Mouse (Mus musculus) cerebellum, adult 2 months (tissue): ENCODE data around the gene Sec61a1.

Experiments used
- CTCF ChIP-seq: fragments of 200-500 bp; IDR thresholded peaks from 2 replicates; pipeline ENCODE4 v1.5.1; 2011; ENCODE audit warnings: low read depth, mild to moderate bottlenecking, control low read depth, low read length, moderate library complexity, borderline replicate concordance; ENCODE audit not compliant: insufficient read depth
- POLR2A ChIP-seq: fragments of 200-500 bp; IDR thresholded peaks from 2 replicates; pipeline ENCODE4 v1.6.1; 2011; ENCODE audit warnings: low read length, control low read depth, borderline replicate concordance; ENCODE audit not compliant: insufficient read depth

GRCm38 (mm10) chr6:88549137-88549814, 30.6 kb upstream of the Sec61a1 start:
- TF ChIP-seq CTCF (no peak), POLR2A (no peak)
